Mouse (Mus musculus): ENCODE results near the gene Copz1.

- no peak for TF ChIP-seq POLR2A (IDR thresholded peaks at IDR 0.05; ENCODE audit: low read depth, low read length)
- no peak for TF ChIP-seq CTCF (IDR thresholded peaks at IDR 0.05; ENCODE audit: borderline replicate concordance, insufficient read depth, low read length)
These were observed 66.3 kb downstream of the Copz1 start for GRCm38 (mm10) chr15:103338829-103339165.

All from embryonic fibroblast, embryonic 13.5 days (primary cell).